Mouse (Mus musculus) embryonic fibroblast, embryonic 13.5 days (primary cell): ENCODE measurements around the gene Nr5a2. TPM values are rescaled to one million over a fixed set of nuclear protein-coding genes. Genes with fewer than 3 reads are reported as not detected.
"Not testable (repeated sequence)": the region's sequence is repeated elsewhere in the genome, so short reads cannot be mapped to it uniquely, and the experiment has no call there.

Experiments used
- H3K27ac ChIP-seq: 2 replicates; pipeline ENCODE4 v1.5.1; 2012; ENCODE audit warnings: low read length, control low read depth, inconsistent platforms; ENCODE audit not compliant: insufficient read depth
- H3K4me1 ChIP-seq: 2 replicates; pipeline ENCODE4 v1.6.1; 2011; ENCODE audit warnings: low read length; ENCODE audit not compliant: control insufficient read depth, insufficient read depth
- H3K4me3 ChIP-seq: 2 replicates; pipeline ENCODE4 v1.5.1; 2011; ENCODE audit warnings: mild to moderate bottlenecking, control low read depth, low read length; ENCODE audit not compliant: insufficient read depth
- CTCF ChIP-seq: IDR thresholded peaks from 2 replicates; pipeline ENCODE4 v1.5.1; 2011; ENCODE audit warnings: mild to moderate bottlenecking, control low read depth, low read length, moderate library complexity, borderline replicate concordance; ENCODE audit not compliant: insufficient read depth
- POLR2A ChIP-seq: IDR thresholded peaks from 2 replicates; pipeline ENCODE4 v1.6.1; 2011; ENCODE audit warnings: low read depth, mild to moderate bottlenecking, control low read depth, low read length, moderate library complexity
- polyA plus RNA-seq: library from polyadenylated mRNA; stranded (reverse); fragments of >200 nt; gene quantifications from 2 replicates; pipeline ENCODE4 v1.2.4, GENCODE M21; 2011; ENCODE audit warnings: low read depth; ENCODE audit not compliant: missing spikeins, insufficient read length

Nr5a2 gene
- polyA plus RNA-seq, 1 experiment: not detected

DNA sequence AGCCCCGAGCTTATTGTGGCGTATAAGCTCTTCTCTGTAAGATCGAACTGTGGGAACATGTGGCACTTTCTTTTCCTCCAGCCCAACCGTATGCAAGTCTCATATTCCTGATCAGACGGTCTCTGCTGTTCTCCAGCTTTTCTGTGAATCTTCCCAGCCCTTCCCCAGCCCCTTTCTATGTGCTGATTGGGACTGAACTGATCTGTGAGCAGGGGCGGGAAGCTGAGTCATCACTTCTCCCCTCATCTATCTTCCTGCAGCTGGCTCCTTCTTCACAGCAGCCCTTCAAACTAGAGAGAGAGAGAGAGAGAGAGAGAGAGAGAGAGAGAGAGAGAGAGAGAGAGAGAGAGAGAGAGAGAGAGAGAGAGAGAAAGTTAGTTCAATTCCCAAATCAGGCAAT, 159.6 kb downstream of the Nr5a2 start:
- no peak overlapping the region for H3K4me3 ChIP-seq
- H3K27ac ChIP-seq: no peak overlapping the region
- no peaks in the 10 kb centered on the region for H3K4me1 ChIP-seq
- TF ChIP-seq CTCF: no peak

DNA sequence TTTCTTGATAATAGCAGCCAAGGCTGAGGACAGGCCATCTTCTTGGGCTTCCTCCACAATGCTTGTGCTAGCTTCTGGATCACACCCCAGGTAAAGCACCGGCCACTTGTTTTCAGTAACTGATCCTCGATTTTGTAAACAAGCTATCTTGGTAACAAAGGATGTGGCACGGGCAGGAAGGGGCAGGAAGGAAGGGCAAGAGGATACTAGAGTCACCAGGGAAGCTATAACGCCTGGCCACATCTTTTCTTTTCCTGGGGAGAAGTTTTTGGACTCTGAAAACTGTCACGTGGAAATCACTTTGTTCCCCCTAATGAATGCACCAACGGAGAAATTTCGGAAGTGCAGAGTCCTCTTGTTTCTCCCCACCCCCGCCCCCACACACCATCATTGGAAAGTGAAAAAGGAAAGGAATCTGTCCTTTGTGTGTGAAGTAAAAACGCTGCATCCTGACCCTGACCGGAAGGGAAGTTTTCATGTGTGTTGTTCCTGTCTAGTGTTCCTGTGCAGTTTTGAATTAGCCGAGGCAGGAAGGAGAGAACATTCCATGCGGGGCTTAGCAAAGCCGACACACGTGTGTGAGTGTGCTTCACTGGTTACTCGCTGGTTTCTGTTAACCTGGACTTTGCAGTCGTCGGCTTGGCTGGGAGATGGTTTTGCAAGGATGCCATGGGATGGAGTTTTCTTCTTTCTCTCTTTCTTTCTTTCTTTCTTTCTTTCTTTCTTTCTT, 163.7 kb downstream of the Nr5a2 start:
- Histone ChIP-seq H3K4me1 (no peaks in the 10 kb centered on the region), H3K27ac (no peak overlapping the region), H3K4me3 (no peak overlapping the region)
- TF ChIP-seq POLR2A (no peak), CTCF (no peak)

DNA sequence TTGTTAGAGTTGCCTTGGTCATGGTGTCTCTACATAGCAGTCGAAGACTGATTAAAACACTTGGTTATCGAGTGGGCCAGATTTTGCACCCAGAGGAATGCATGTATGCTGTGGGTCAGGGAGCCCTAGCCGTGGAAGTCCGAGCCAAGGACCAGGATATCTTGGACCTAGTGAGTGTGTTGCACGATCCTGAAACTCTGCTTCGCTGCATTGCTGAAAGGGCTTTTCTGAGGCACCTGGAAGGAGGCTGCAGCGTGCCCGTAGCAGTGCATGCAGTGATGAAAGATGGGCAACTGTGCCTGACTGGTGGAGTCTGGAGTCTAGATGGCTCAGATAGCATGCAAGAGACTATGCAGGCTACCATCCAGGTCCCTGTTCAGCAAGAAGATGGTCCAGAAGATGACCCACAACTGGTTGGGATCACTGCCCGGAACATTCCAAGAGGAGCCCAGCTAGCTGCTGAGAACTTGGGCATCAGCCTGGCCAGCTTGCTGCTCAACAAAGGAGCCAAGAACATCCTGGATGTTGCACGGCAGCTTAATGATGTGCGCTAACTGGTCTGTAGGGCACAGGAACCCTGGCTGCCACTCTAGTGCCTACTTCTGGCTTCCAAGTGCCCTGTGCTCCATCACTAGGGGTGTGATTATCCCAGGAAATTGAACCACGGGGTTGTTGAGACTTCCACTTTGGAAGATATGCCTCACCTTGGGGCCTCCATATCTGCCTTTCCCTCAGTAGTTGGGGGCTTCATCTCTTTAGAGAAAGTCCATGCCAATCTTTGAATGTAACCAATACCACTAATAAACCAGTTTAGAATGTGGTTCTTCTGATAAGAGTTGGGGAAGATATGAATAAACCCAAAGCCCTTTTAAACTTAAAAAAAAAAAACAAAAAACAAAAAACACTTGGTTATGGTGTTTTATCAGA, 167.0 kb downstream of the Nr5a2 start:
- not testable (repeated sequence) for H3K4me1 ChIP-seq, H3K27ac ChIP-seq

More for the DNA sequence above, 167.0 kb downstream of the Nr5a2 start:
- not testable (repeated sequence) for H3K4me3 ChIP-seq
